Mouse (Mus musculus) kidney, embryonic 14.5 days (tissue): Measurements from ENCODE around the gene 4931423N10Rik. TPM values are rescaled to one million over a fixed set of nuclear protein-coding genes. Genes with fewer than 3 reads are reported as not detected.
"Not testable (repeated sequence)": the region's sequence is repeated elsewhere in the genome, so short reads cannot be mapped to it uniquely, and the experiment has no call there.

Experiments
- ATAC-seq: fragments of 200-750 bp; cut with Nextera tagmentation; 2 replicates; pipeline ENCODE4 v1.8.0; 2017; ENCODE audit warnings: moderate number of reproducible peaks, mild to moderate bottlenecking, moderate TSS enrichment, moderate library complexity; ENCODE audit not compliant: low FRiP score, low TSS enrichment
- H3K27ac ChIP-seq: fragments of 300-500 bp; sonication (generic); 2 replicates; pipeline ENCODE4 v1.5.1; 2014; ENCODE audit warnings: low read depth, mild to moderate bottlenecking, low read length, moderate library complexity, mixed read lengths
- H3K27me3 ChIP-seq: fragments of 300-500 bp; sonication (generic); 2 replicates; pipeline ENCODE4 v1.6.1; 2014; ENCODE audit warnings: mild to moderate bottlenecking, low read length; ENCODE audit not compliant: control insufficient read depth, insufficient read depth
- H3K36me3 ChIP-seq: fragments of 300-500 bp; sonication (generic); 2 replicates; pipeline ENCODE4 v1.6.1; 2014; ENCODE audit warnings: low read length, mixed read lengths; ENCODE audit not compliant: control insufficient read depth, insufficient read depth
- H3K4me1 ChIP-seq: fragments of 300-500 bp; sonication (generic); 2 replicates; pipeline ENCODE4 v1.6.1; 2014; ENCODE audit warnings: low read length, mixed read lengths; ENCODE audit not compliant: control insufficient read depth, insufficient read depth
- H3K4me2 ChIP-seq: fragments of 300-500 bp; sonication (generic); replicated peaks from 2 replicates; pipeline ENCODE4 v1.6.1; 2014; ENCODE audit warnings: low read depth, mild to moderate bottlenecking, low read length
- H3K4me3 ChIP-seq: fragments of 300-500 bp; sonication (generic); 2 replicates; pipeline ENCODE4 v1.5.1; 2014; ENCODE audit warnings: mild to moderate bottlenecking, low read length
- H3K9ac ChIP-seq: fragments of 300-500 bp; sonication (generic); 2 replicates; pipeline ENCODE4 v1.6.1; 2014; ENCODE audit warnings: low read depth, mild to moderate bottlenecking, low read length, moderate library complexity
- H3K9me3 ChIP-seq: fragments of 300-500 bp; sonication (generic); 2 replicates; pipeline ENCODE4 v1.6.1; 2016; ENCODE audit warnings: low read length; ENCODE audit not compliant: control insufficient read depth
- WGBS: fragments of 180-500 bp; shearing (Covaris S2); extraction: QIAGEN DNeasy Blood & Tissue Kit; methylation state at CpG from one replicate; pipeline ENCODE4 v1.1.7; 2014; 5-methylcytosine and 5-hydroxymethylcytosine counted together
- polyA plus RNA-seq: library from polyadenylated mRNA; unstranded; fragments of >200 nt; fragmentation: Nextera tagmentation; extraction: Ambion mirVana; gene quantifications from 2 replicates; pipeline ENCODE4 v1.2.1, GENCODE M21; 2014

The 4931423N10Rik gene
- polyA plus RNA-seq, 1 experiment from 2014 or later = not detected

DNA sequence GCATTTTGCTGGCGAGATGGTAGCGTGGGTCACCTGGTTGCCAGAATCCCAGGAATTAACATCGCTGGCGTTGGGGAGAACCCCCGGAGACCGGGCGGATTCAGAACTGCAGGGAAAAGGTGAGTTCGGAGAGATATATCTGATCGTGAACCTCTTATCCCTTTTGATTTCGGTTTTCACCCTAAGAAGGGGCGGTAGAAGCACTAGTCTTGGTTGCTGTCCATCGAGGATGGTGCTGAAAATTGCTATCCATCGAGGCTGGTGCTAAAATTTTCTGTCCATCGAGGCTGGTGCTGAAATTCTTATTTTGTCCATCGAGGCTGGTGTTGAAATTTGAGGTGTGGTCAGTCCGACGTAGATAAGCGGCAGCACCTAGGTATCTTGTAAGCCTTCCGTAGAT lies 83.7 kb downstream of the 4931423N10Rik start:
- H3K4me1 ChIP-seq, H3K4me3 ChIP-seq, H3K4me2 ChIP-seq, ATAC-seq, H3K9me3 ChIP-seq, H3K27me3 ChIP-seq, H3K27ac ChIP-seq, H3K9ac ChIP-seq, H3K36me3 ChIP-seq: not testable (repeated sequence)
- WGBS = 53% methylated on average over 19 of the region's 19 CpGs

DNA sequence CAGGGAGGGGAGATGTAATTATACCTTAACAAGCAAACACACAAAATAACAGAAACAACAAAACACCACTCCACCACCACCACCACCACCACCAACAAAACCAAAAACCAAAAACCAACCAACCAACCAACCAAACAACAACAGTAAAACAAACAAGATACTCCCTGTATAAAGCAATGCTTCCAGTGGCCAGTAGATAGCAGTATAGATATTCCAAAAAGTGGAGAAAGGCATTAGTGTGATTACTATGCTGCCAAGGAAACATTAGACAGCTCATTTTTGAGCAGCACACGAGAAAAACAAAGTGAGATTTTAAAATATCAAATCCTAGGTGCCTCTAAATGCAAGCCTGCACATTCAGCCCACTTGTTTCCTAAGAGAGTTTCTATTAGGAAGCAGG lies 107.6 kb downstream of the 4931423N10Rik start:
- Histone ChIP-seq H3K4me2 (no peak overlapping the region), H3K4me3 (no peak overlapping the region), H3K27me3 (no peaks in the 10 kb centered on the region), H3K27ac (no peak overlapping the region), H3K4me1 (no peaks in the 10 kb centered on the region), H3K9me3 (no peaks in the 10 kb centered on the region), H3K36me3 (no peaks in the 10 kb centered on the region), H3K9ac (no peak overlapping the region)
- 8% methylated on average over 1 of the region's 1 CpGs for WGBS
- no peak for ATAC-seq

Other genes with a start within 250 kb of the 4931423N10Rik start
- gene Abi1, start 167.2 kb upstream of the 4931423N10Rik start, polyA plus RNA-seq = 39.2 and 49.1 TPM in 2 replicates
- 19.7 and 26.0 TPM in 2 replicates for gene Acbd5, start 139.3 kb upstream of the 4931423N10Rik start, polyA plus RNA-seq
- 9.1 and 15.7 TPM in 2 replicates for gene Mastl, start 51.5 kb upstream of the 4931423N10Rik start, polyA plus RNA-seq
- 78.9 and 90.4 TPM in 2 replicates for gene Yme1l1, start 51.1 kb upstream of the 4931423N10Rik start, polyA plus RNA-seq
- gene Nxph2, start 113.8 kb downstream of the 4931423N10Rik start, polyA plus RNA-seq = not detected in 2 replicates